Mouse (Mus musculus) monocyte, adult 5-6 weeks (primary cell): ENCODE results near the gene Ccdc73. TPM values are rescaled to one million over a fixed set of nuclear protein-coding genes. Genes with fewer than 3 reads are reported as not detected.

Experiments
- total RNA-seq: library from RNA; stranded (forward); fragments of 200-1000, 200-491, 200-594 nt; gene quantifications from 3 replicates; pipeline ENCODE4 v1.2.3, GENCODE M21; 2017

The Ccdc73 gene
- total RNA-seq, 1 experiment from 2014 or later = 29.1 TPM

Other genes with a start within 250 kb of the Ccdc73 start
- 2.6 to 5.0 TPM (median 3.4 TPM) in 3 replicates for gene Tcp11l1, start 155.6 kb upstream of the Ccdc73 start, total RNA-seq
- not detected in 3 replicates for gene Pin1rt1, start 151.4 kb upstream of the Ccdc73 start, total RNA-seq
- gene Depdc7, start 124.9 kb upstream of the Ccdc73 start, total RNA-seq = 0.75 to 3.1 TPM (median 0.87 TPM) in 3 replicates
- gene Qser1, start 51.0 kb upstream of the Ccdc73 start, total RNA-seq = 4.3 to 6.5 TPM (median 4.5 TPM) in 3 replicates
- gene Prrg4, start 17.9 kb upstream of the Ccdc73 start, total RNA-seq = 1.8 to 2.7 TPM (median 2.4 TPM) in 3 replicates
- 154 to 209 TPM (median 184 TPM) in 3 replicates for gene Eif3m, start 149.3 kb downstream of the Ccdc73 start, total RNA-seq
- gene Gm11060, start 224.2 kb downstream of the Ccdc73 start, total RNA-seq = not detected in 3 replicates